In the genomic region with DNA sequence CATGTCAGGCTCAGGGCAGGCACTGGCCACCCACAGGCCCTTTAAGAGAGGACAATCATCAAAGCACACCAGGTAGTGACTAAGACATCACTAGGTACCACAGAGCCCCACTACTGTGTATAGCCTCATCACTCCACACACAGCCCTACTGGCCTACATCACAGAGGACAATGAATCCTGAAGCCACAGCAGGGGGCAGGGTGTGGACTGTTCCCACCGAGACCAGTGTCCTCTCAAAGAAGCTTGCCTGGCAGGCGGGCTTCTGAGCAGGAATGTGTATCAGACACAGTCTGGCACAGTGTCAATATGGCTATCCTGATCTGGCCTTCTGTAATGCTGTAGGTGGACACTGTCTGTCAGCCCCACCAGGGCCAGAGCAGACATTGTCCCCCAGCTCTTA, we compare ENCODE assay signal across 13 mouse cellular contexts. TPM values are rescaled to one million over a fixed set of nuclear protein-coding genes. Genes with fewer than 3 reads are reported as not detected.
DNase-seq lines count a peak whose midpoint lies in the region; ATAC-seq and TF ChIP-seq lines count a peak whose summit lies in the region.
"Had no signal": no experiment of that assay in that cellular context is flagged by ENCODE, and none has a peak within 500 bp of the region (broad histone marks: within the 10 kb centered on the region; RNA-seq: fewer than 3 reads in every experiment).

No protein-coding gene starts in this region.

- H3K9me3 ChIP-seq in hindbrain, embryonic 15.5 days = no peaks in the 10 kb centered on the region
- H3K9me3 ChIP-seq in hindbrain, embryonic 13.5 days = no peaks in the 10 kb centered on the region
- H3K9me3 ChIP-seq in liver, embryonic 13.5 days (replicated peaks) = no peaks in the 10 kb centered on the region

- no peak overlapping the region for H3K9ac ChIP-seq in hindbrain, embryonic 15.5 days
- no peak overlapping the region for H3K9ac ChIP-seq in hindbrain, embryonic 13.5 days
- no peak overlapping the region for H3K9ac ChIP-seq in liver, embryonic 13.5 days
- H3K9ac ChIP-seq: lung, embryonic 14.5 days had no signal

- no peaks in the 10 kb centered on the region for H3K36me3 ChIP-seq in hindbrain, embryonic 15.5 days
- peaks cover 12% of the 10 kb centered on the region for H3K36me3 ChIP-seq in hindbrain, embryonic 13.5 days
- peaks cover 12% of the 10 kb centered on the region for H3K36me3 ChIP-seq in liver, embryonic 13.5 days

- no peak for DNase-seq in cerebellum, adult 2 months
- DNase-seq in cerebellum, adult 9-10 months = no peak
- peak; percentile 62 for DNase-seq in Muller cell, postnatal 12 days (ENCODE audit: inconsistent ontology term)
- no peak for DNase-seq in liver, embryonic 13.5 days
- DNase-seq in embryo, embryonic 11 days = no peak
- DNase-seq in thymus, postnatal 14 days = no peak
- DNase-seq: adrenal gland, postnatal 14 days; kidney, postnatal 36 days; spleen, adult 18-20 months had no signal

- ATAC-seq in hindbrain, embryonic 15.5 days (ENCODE audit: low FRiP score, low read depth) = no peak
- no peak for ATAC-seq in hindbrain, embryonic 13.5 days (ENCODE audit: low FRiP score)
- peak; percentile 24; the same call in 1 of the 2 replicates for ATAC-seq in liver, embryonic 13.5 days (ENCODE audit: low read depth)
- ATAC-seq: inflammation-experienced regulatory T-cells, adult 6 months had no signal

- no peak for TF ChIP-seq POLR2A in cerebellum, adult 2 months (IDR thresholded peaks at IDR 0.05; ENCODE audit: borderline replicate concordance, insufficient read depth, low read length)

- no peaks in the 10 kb centered on the region for H3K27me3 ChIP-seq in cerebellum, adult 2 months (ENCODE audit: control insufficient read depth, insufficient read depth, low read length)
- no peaks in the 10 kb centered on the region for H3K27me3 ChIP-seq in hindbrain, embryonic 15.5 days
- no peaks in the 10 kb centered on the region for H3K27me3 ChIP-seq in hindbrain, embryonic 13.5 days
- no peaks in the 10 kb centered on the region for H3K27me3 ChIP-seq in liver, embryonic 13.5 days

- WGBS in cerebellum, adult 2 months = 7% methylated on average over 2 of the region's 2 CpGs
- 53% methylated on average over 2 of the region's 2 CpGs for WGBS in hindbrain, embryonic 15.5 days
- 59% methylated on average over 2 of the region's 2 CpGs for WGBS in hindbrain, embryonic 13.5 days
- WGBS in liver, embryonic 13.5 days (ENCODE audit: insufficient replicate concordance) = 69% methylated on average over 2 of the region's 2 CpGs

- no peak for TF ChIP-seq CTCF in cerebellum, adult 2 months (IDR thresholded peaks at IDR 0.05; ENCODE audit: borderline replicate concordance, insufficient read depth, low read depth, low read length)

- H3K4me1 ChIP-seq in cerebellum, adult 2 months (ENCODE audit: control insufficient read depth, insufficient read depth, low read length) = peaks cover 50% of the 10 kb centered on the region
- peaks cover 18% of the 10 kb centered on the region for H3K4me1 ChIP-seq in hindbrain, embryonic 15.5 days (replicated peaks)
- H3K4me1 ChIP-seq in hindbrain, embryonic 13.5 days (replicated peaks) = peaks cover 34% of the 10 kb centered on the region
- H3K4me1 ChIP-seq in liver, embryonic 13.5 days (replicated peaks) = peaks cover 50% of the 10 kb centered on the region

- H3K4me2 ChIP-seq in hindbrain, embryonic 15.5 days = no peak overlapping the region
- no peak overlapping the region for H3K4me2 ChIP-seq in hindbrain, embryonic 13.5 days
- no peak overlapping the region for H3K4me2 ChIP-seq in liver, embryonic 13.5 days
- H3K4me2 ChIP-seq: lung, embryonic 14.5 days had no signal

- peak overlapping the region; percentile 42 for H3K27ac ChIP-seq in cerebellum, adult 2 months (ENCODE audit: insufficient read depth, low read length)
- peak overlapping the region; percentile 6; the same call in 1 of the 2 replicates for H3K27ac ChIP-seq in hindbrain, embryonic 15.5 days (replicated peaks)
- no peak overlapping the region; the same call in 1 of the 2 replicates for H3K27ac ChIP-seq in hindbrain, embryonic 13.5 days
- H3K27ac ChIP-seq in liver, embryonic 13.5 days = no peak overlapping the region

- no peak overlapping the region for H3K4me3 ChIP-seq in cerebellum, adult 2 months (replicated peaks; ENCODE audit: insufficient read depth, low read depth, low read length)
- H3K4me3 ChIP-seq in hindbrain, embryonic 15.5 days = no peak overlapping the region
- H3K4me3 ChIP-seq in hindbrain, embryonic 13.5 days = no peak overlapping the region
- H3K4me3 ChIP-seq in liver, embryonic 13.5 days (replicated peaks) = no peak overlapping the region

RNA-seq across cellular contexts. Expression of gene Klhl26, which starts 6.8 kb away (rescaled TPM):
- 62.4 and 68.5 TPM in 2 replicates for polyA plus RNA-seq in cerebellum, adult 2 months (2012; rRNA removed)
- 29.5 and 33.6 TPM in 2 replicates for polyA plus RNA-seq in hindbrain, embryonic 15.5 days (2015; fragmentation: Nextera tagmentation; extraction: Ambion mirVana)
- polyA plus RNA-seq in hindbrain, embryonic 13.5 days (2015; fragmentation: Nextera tagmentation; extraction: Ambion mirVana) = 24.3 and 25.8 TPM in 2 replicates
- 6.7 and 7.0 TPM in 2 replicates for polyA plus RNA-seq in liver, embryonic 13.5 days (2015; fragmentation: Nextera tagmentation; extraction: Ambion mirVana)

RNA-seq across cellular contexts. Expression of gene Tmem59l, which starts 17.2 kb away (rescaled TPM):
- polyA plus RNA-seq in cerebellum, adult 2 months (2012; rRNA removed) = 524 and 552 TPM in 2 replicates
- 133 and 145 TPM in 2 replicates for polyA plus RNA-seq in hindbrain, embryonic 15.5 days (2015; fragmentation: Nextera tagmentation; extraction: Ambion mirVana)
- 78.5 and 78.8 TPM in 2 replicates for polyA plus RNA-seq in hindbrain, embryonic 13.5 days (2015; fragmentation: Nextera tagmentation; extraction: Ambion mirVana)
- 0.14 and 0.33 TPM in 2 replicates for polyA plus RNA-seq in liver, embryonic 13.5 days (2015; fragmentation: Nextera tagmentation; extraction: Ambion mirVana)

RNA-seq across cellular contexts. Expression of gene Crlf1, which starts 23.0 kb away (rescaled TPM):
- polyA plus RNA-seq in cerebellum, adult 2 months (2012; rRNA removed) = 3.8 and 4.0 TPM in 2 replicates
- polyA plus RNA-seq in hindbrain, embryonic 15.5 days (2015; fragmentation: Nextera tagmentation; extraction: Ambion mirVana) = 7.0 and 8.6 TPM in 2 replicates
- polyA plus RNA-seq in hindbrain, embryonic 13.5 days (2015; fragmentation: Nextera tagmentation; extraction: Ambion mirVana) = 2.2 and 2.9 TPM in 2 replicates
- polyA plus RNA-seq in liver, embryonic 13.5 days (2015; fragmentation: Nextera tagmentation; extraction: Ambion mirVana) = 3.2 and 3.6 TPM in 2 replicates
- polyA plus RNA-seq: inflammation-experienced regulatory T-cells, adult 6 months had no signal

RNA-seq across cellular contexts. Expression of gene Crtc1, which starts 30.6 kb away (rescaled TPM):
- 90.2 and 105 TPM in 2 replicates for polyA plus RNA-seq in cerebellum, adult 2 months (2012; rRNA removed)
- polyA plus RNA-seq in hindbrain, embryonic 15.5 days (2015; fragmentation: Nextera tagmentation; extraction: Ambion mirVana) = 46.1 and 57.4 TPM in 2 replicates
- 35.6 and 37.6 TPM in 2 replicates for polyA plus RNA-seq in hindbrain, embryonic 13.5 days (2015; fragmentation: Nextera tagmentation; extraction: Ambion mirVana)
- 3.9 and 4.9 TPM in 2 replicates for polyA plus RNA-seq in liver, embryonic 13.5 days (2015; fragmentation: Nextera tagmentation; extraction: Ambion mirVana)

RNA-seq across cellular contexts. Expression of gene Rex1bd, which starts 36.6 kb away (rescaled TPM):
- 184 and 189 TPM in 2 replicates for polyA plus RNA-seq in cerebellum, adult 2 months (2012; rRNA removed)
- polyA plus RNA-seq in hindbrain, embryonic 15.5 days (2015; fragmentation: Nextera tagmentation; extraction: Ambion mirVana) = 161 and 177 TPM in 2 replicates
- polyA plus RNA-seq in hindbrain, embryonic 13.5 days (2015; fragmentation: Nextera tagmentation; extraction: Ambion mirVana) = 147 and 148 TPM in 2 replicates
- polyA plus RNA-seq in liver, embryonic 13.5 days (2015; fragmentation: Nextera tagmentation; extraction: Ambion mirVana) = 81.2 and 82.3 TPM in 2 replicates

Comparison
In these comparisons a context has a peak if more than half of its experiments do, and no peak if none do; other contexts are left out.
1. H3K27ac ChIP-seq: peak in cerebellum, adult 2 months (single experiment) and hindbrain, embryonic 15.5 days (single experiment); none in hindbrain, embryonic 13.5 days (single experiment) and liver, embryonic 13.5 days (single experiment).
2. RNA of gene Tmem59l, which starts 17.2 kb away (polyA plus RNA-seq): 524 to 552 TPM in cerebellum, adult 2 months, 133 to 145 TPM in hindbrain, embryonic 15.5 days and 78.5 to 78.8 TPM in hindbrain, embryonic 13.5 days; 0.14 to 0.33 TPM in liver, embryonic 13.5 days; every median in the first group is over 10 times any median in the second.